In genomic region chr10:84201785-84202184, GRCm38 (mm10) we compare ENCODE assay signal across 26 mouse cellular contexts.
A peak's percentile ranks its signal among the peaks of the same experiment; 100 is the strongest.
DNase-seq lines count a peak whose midpoint lies in the region; ATAC-seq lines count a peak whose summit lies in the region.
"Had no signal": no experiment of that assay in that cellular context is flagged by ENCODE, and none has a peak within 500 bp of the region (broad histone marks: within the 10 kb centered on the region; RNA-seq: fewer than 3 reads in every experiment).

No protein-coding gene starts in this region.

- H3K4me3 ChIP-seq in heart, embryonic 10.5 days: no peak overlapping the region
- no peak overlapping the region for H3K4me3 ChIP-seq in limb, embryonic 11.5 days (ENCODE audit: low read depth, low read length)
- no peak overlapping the region for H3K4me3 ChIP-seq in limb, embryonic 10.5 days
- no peak overlapping the region for H3K4me3 ChIP-seq in heart, embryonic 16.5 days (ENCODE audit: low read length)
- H3K4me3 ChIP-seq: embryonic facial prominence, embryonic 12.5 days; erythroblast, embryonic 14.5 days; forebrain, embryonic 12.5 days; hindbrain, embryonic 10.5 days; limb, embryonic 13.5 days; liver, embryonic 13.5 days; neural tube, embryonic 15.5 days had no signal

- ATAC-seq in limb, embryonic 11.5 days (ENCODE audit: insufficient number of reproducible peaks, low FRiP score, low TSS enrichment, low read depth): no peak
- ATAC-seq in heart, embryonic 16.5 days (replicated peaks; ENCODE audit: extremely low read depth, insufficient read depth, low FRiP score): 0 out of 2 replicates have a peak, but pooled peaks have one; percentile 32
- ATAC-seq: hindbrain, postnatal 0 days; intestine, embryonic 16.5 days; Patski had no signal

- no peaks in the 10 kb centered on the region for H3K36me3 ChIP-seq in heart, embryonic 10.5 days
- no peaks in the 10 kb centered on the region for H3K36me3 ChIP-seq in limb, embryonic 11.5 days (ENCODE audit: control insufficient read depth, insufficient read depth, low read length)
- no peaks in the 10 kb centered on the region for H3K36me3 ChIP-seq in limb, embryonic 10.5 days
- no peaks in the 10 kb centered on the region for H3K36me3 ChIP-seq in heart, embryonic 16.5 days (ENCODE audit: control insufficient read depth, insufficient read depth)
- H3K36me3 ChIP-seq: embryonic facial prominence, embryonic 12.5 days; forebrain, embryonic 12.5 days; hindbrain, embryonic 10.5 days; limb, embryonic 13.5 days; liver, embryonic 13.5 days; neural tube, embryonic 15.5 days had no signal

- H3K9ac ChIP-seq in limb, embryonic 11.5 days (ENCODE audit: low read length): no peak overlapping the region
- H3K9ac ChIP-seq in heart, embryonic 16.5 days (ENCODE audit: low read length): 0 out of 2 replicates have a peak overlapping the region, but pooled peaks have one; percentile 1
- H3K9ac ChIP-seq: embryonic facial prominence, embryonic 12.5 days; forebrain, embryonic 12.5 days; limb, embryonic 13.5 days; liver, embryonic 13.5 days; neural tube, embryonic 15.5 days had no signal

- peak; percentile 86 for DNase-seq in heart, embryonic 10.5 days (ENCODE audit: low spot score)
- DNase-seq in heart, adult 11 months: no peak
- peak; percentile 22 for DNase-seq in limb, embryonic 11.5 days (ENCODE audit: low spot score)
- DNase-seq in limb, embryonic 10.5 days (ENCODE audit: low spot score): no peak
- no peak for DNase-seq in layer of hippocampus, postnatal 36 days
- DNase-seq in right cerebral cortex, postnatal 10 days (ENCODE audit: low spot score in 2 of 2): no peak
- DNase-seq: adrenal gland, adult 8-10 months; cerebellum, adult 18-20 months; cerebellum, postnatal 25 days; gastrocnemius, postnatal 36 days; kidney, adult 9 months; kidney, postnatal 14 days; liver, embryonic 13.5 days; lung, adult 2 months; lung, postnatal 14 days had no signal

- peak overlapping the region; percentile 47 for H3K27ac ChIP-seq in heart, embryonic 10.5 days
- no peak overlapping the region for H3K27ac ChIP-seq in limb, embryonic 11.5 days (replicated peaks; ENCODE audit: low read depth, low read length)
- H3K27ac ChIP-seq in limb, embryonic 10.5 days: no peak overlapping the region
- no peak overlapping the region for H3K27ac ChIP-seq in heart, embryonic 16.5 days (ENCODE audit: low read length)
- H3K27ac ChIP-seq: embryonic facial prominence, embryonic 12.5 days; forebrain, embryonic 12.5 days; hindbrain, embryonic 10.5 days; hindbrain, postnatal 0 days; limb, embryonic 13.5 days; liver, embryonic 13.5 days; neural tube, embryonic 15.5 days had no signal

- peaks cover 13% of the 10 kb centered on the region; the same call in 1 of the 2 replicates for H3K4me1 ChIP-seq in heart, embryonic 10.5 days
- H3K4me1 ChIP-seq in limb, embryonic 11.5 days (ENCODE audit: control insufficient read depth, insufficient read depth, low read length): no peaks in the 10 kb centered on the region
- H3K4me1 ChIP-seq in limb, embryonic 10.5 days: peaks cover 3% of the 10 kb centered on the region; the same call in 1 of the 2 replicates
- peaks cover 6% of the 10 kb centered on the region for H3K4me1 ChIP-seq in heart, embryonic 16.5 days (ENCODE audit: control insufficient read depth, insufficient read depth, low read length)
- H3K4me1 ChIP-seq: forebrain, embryonic 12.5 days; liver, embryonic 13.5 days; neural tube, embryonic 15.5 days had no signal

- H3K4me2 ChIP-seq in limb, embryonic 11.5 days (ENCODE audit: low read depth, severe bottlenecking): no peak overlapping the region
- H3K4me2 ChIP-seq in heart, embryonic 16.5 days (ENCODE audit: low read depth, low read length): no peak overlapping the region
- H3K4me2 ChIP-seq: embryonic facial prominence, embryonic 12.5 days; forebrain, embryonic 12.5 days; limb, embryonic 13.5 days; liver, embryonic 13.5 days; midbrain, embryonic 11.5 days; neural tube, embryonic 15.5 days had no signal

- no peaks in the 10 kb centered on the region for H3K9me3 ChIP-seq in heart, embryonic 10.5 days
- no peaks in the 10 kb centered on the region for H3K9me3 ChIP-seq in limb, embryonic 11.5 days (ENCODE audit: control insufficient read depth, low read length)
- H3K9me3 ChIP-seq in limb, embryonic 10.5 days (replicated peaks): no peaks in the 10 kb centered on the region
- peaks cover 1% of the 10 kb centered on the region for H3K9me3 ChIP-seq in heart, embryonic 16.5 days (replicated peaks; ENCODE audit: control insufficient read depth, low read length)
- H3K9me3 ChIP-seq: embryonic facial prominence, embryonic 12.5 days; hindbrain, embryonic 10.5 days; limb, embryonic 13.5 days; liver, embryonic 13.5 days; neural tube, embryonic 15.5 days had no signal

- WGBS in heart, embryonic 10.5 days: 13% methylated on average over 3 of the region's 3 CpGs
- WGBS in limb, embryonic 11.5 days: 34% methylated on average over 3 of the region's 3 CpGs
- 50% methylated on average over 3 of the region's 3 CpGs for WGBS in limb, embryonic 10.5 days
- 14% methylated on average over 3 of the region's 3 CpGs for WGBS in heart, embryonic 16.5 days

- no peaks in the 10 kb centered on the region for H3K27me3 ChIP-seq in heart, embryonic 10.5 days (ENCODE audit: insufficient read depth, poor library complexity, severe bottlenecking)
- H3K27me3 ChIP-seq in limb, embryonic 11.5 days (ENCODE audit: control insufficient read depth, insufficient read depth, low read length): no peaks in the 10 kb centered on the region
- H3K27me3 ChIP-seq in limb, embryonic 10.5 days (ENCODE audit: low read depth, poor library complexity, severe bottlenecking): no peaks in the 10 kb centered on the region
- no peaks in the 10 kb centered on the region for H3K27me3 ChIP-seq in heart, embryonic 16.5 days (ENCODE audit: control insufficient read depth, insufficient read depth, low read length)
- H3K27me3 ChIP-seq: embryonic facial prominence, embryonic 12.5 days; forebrain, embryonic 12.5 days; limb, embryonic 13.5 days; liver, embryonic 13.5 days; neural tube, embryonic 15.5 days; Patski had no signal

Comparison
In these comparisons a context has a peak if more than half of its experiments do, and no peak if none do; other contexts are left out.
1. DNase-seq: peak in heart, embryonic 10.5 days (single experiment) and limb, embryonic 11.5 days (single experiment); none in heart, adult 11 months (single experiment), limb, embryonic 10.5 days (single experiment), layer of hippocampus, postnatal 36 days (0 of 2) and right cerebral cortex, postnatal 10 days (0 of 2).